Mouse (Mus musculus) lung, embryonic 15.5 days (tissue): ENCODE data around the gene Olfr1282. TPM values are rescaled to one million over a fixed set of nuclear protein-coding genes. Genes with fewer than 3 reads are reported as not detected.
"Not testable (repeated sequence)": the region's sequence is repeated elsewhere in the genome, so short reads cannot be mapped to it uniquely, and the experiment has no call there.

Source experiments
- ATAC-seq: fragments of 200-750 bp; cut with Nextera tagmentation; 2 replicates; pipeline ENCODE4 v1.8.0; 2017; ENCODE audit warnings: moderate number of reproducible peaks, borderline replicate concordance; ENCODE audit not compliant: low FRiP score, low TSS enrichment; ENCODE audit errors: extremely low read depth
- H3K27ac ChIP-seq: fragments of 300-500 bp; sonication (generic); 2 replicates; pipeline ENCODE4 v1.5.1; 2015; ENCODE audit warnings: moderate library complexity, mild to moderate bottlenecking, inconsistent platforms
- H3K27me3 ChIP-seq: fragments of 300-500 bp; sonication (generic); 2 replicates; pipeline ENCODE4 v1.6.1; 2015; ENCODE audit warnings: inconsistent platforms
- H3K36me3 ChIP-seq: fragments of 300-500 bp; sonication (generic); 2 replicates; pipeline ENCODE4 v1.6.1; 2015; ENCODE audit warnings: inconsistent platforms
- H3K4me1 ChIP-seq: fragments of 300-500 bp; sonication (generic); 2 replicates; pipeline ENCODE4 v1.6.1; 2015; ENCODE audit warnings: inconsistent platforms
- H3K4me2 ChIP-seq: fragments of 300-500 bp; sonication (generic); 2 replicates; pipeline ENCODE4 v1.6.1; 2015; ENCODE audit warnings: inconsistent platforms, mild to moderate bottlenecking, moderate library complexity
- H3K4me3 ChIP-seq: fragments of 300-500 bp; sonication (generic); 2 replicates; pipeline ENCODE4 v1.5.1; 2015; ENCODE audit warnings: mild to moderate bottlenecking, inconsistent platforms
- H3K9ac ChIP-seq: fragments of 300-500 bp; sonication (generic); 2 replicates; pipeline ENCODE4 v1.6.1; 2015; ENCODE audit warnings: inconsistent platforms
- H3K9me3 ChIP-seq: fragments of 300-500 bp; sonication (generic); 2 replicates; pipeline ENCODE4 v1.6.1; 2016; ENCODE audit warnings: inconsistent platforms
- WGBS: fragments of 180-500 bp; shearing (Covaris S2); methylation state at CpG from one replicate; pipeline ENCODE4 v1.1.7; 2015; 5-methylcytosine and 5-hydroxymethylcytosine counted together
- polyA plus RNA-seq: library from polyadenylated mRNA; unstranded; fragments of >200 nt; fragmentation: Nextera tagmentation; extraction: Ambion mirVana; gene quantifications from 2 replicates; pipeline ENCODE4 v1.2.1, GENCODE M21; 2015

Olfr1282 gene
- not detected in 2 replicates for polyA plus RNA-seq

- H3K27me3 ChIP-seq: no peaks in the 10 kb centered on the region
- H3K27ac ChIP-seq: no peak within 1 kb of the TSS
- H3K4me3 ChIP-seq: no peak within 1 kb of the TSS
- H3K4me2 ChIP-seq: no peak within 1 kb of the TSS
- no peak within 1 kb of the TSS for H3K9ac ChIP-seq
- no peaks in the 10 kb centered on the region for H3K4me1 ChIP-seq
- no peaks in the 10 kb centered on the region for H3K9me3 ChIP-seq
- no peaks in the 10 kb centered on the region for H3K36me3 ChIP-seq
- ATAC-seq: no peak
- 67% methylated on average over 2 of the region's 2 CpGs for WGBS
Observed at GRCm38 (mm10) chr2:111335976-111336375, at the start of gene Olfr1282. Gene Olfr1282, minus strand, starts transcription at chr2:111336076.

GRCm38 (mm10) chr2:111375222-111375621 lies 39.3 kb upstream of the Olfr1282 start, which contains the start of gene Olfr1284:
Gene Olfr1284, plus strand, starts transcription at chr2:111375522.
- H3K9ac ChIP-seq: no peak within 1 kb of the TSS
- H3K4me3 ChIP-seq: no peak within 1 kb of the TSS
- H3K4me2 ChIP-seq: no peak within 1 kb of the TSS
- no peaks in the 10 kb centered on the region for H3K9me3 ChIP-seq
- ATAC-seq: no peak
- 85% methylated on average over 1 of the region's 1 CpGs for WGBS
- no peaks in the 10 kb centered on the region for H3K27me3 ChIP-seq
- no peak within 1 kb of the TSS for H3K27ac ChIP-seq
- H3K36me3 ChIP-seq: no peaks in the 10 kb centered on the region
- no peaks in the 10 kb centered on the region for H3K4me1 ChIP-seq

- no peak within 1 kb of the TSS for H3K9ac ChIP-seq
- no peak for ATAC-seq
- H3K27ac ChIP-seq: no peak within 1 kb of the TSS
- no peaks in the 10 kb centered on the region for H3K36me3 ChIP-seq
- no peak within 1 kb of the TSS for H3K4me2 ChIP-seq
- H3K9me3 ChIP-seq: no peaks in the 10 kb centered on the region
- H3K4me1 ChIP-seq: no peaks in the 10 kb centered on the region
- H3K27me3 ChIP-seq: no peaks in the 10 kb centered on the region
- H3K4me3 ChIP-seq: no peak within 1 kb of the TSS
- WGBS: 64% methylated on average over 2 of the region's 2 CpGs
Observed at GRCm38 (mm10) chr2:111366490-111366889, 30.6 kb upstream of the Olfr1282 start, which contains the start of gene Olfr1283. Gene Olfr1283, plus strand, starts transcription at chr2:111366790.

GRCm38 (mm10) chr2:111333721-111334120 lies 2.2 kb downstream of the Olfr1282 start:
- H3K9me3 ChIP-seq, H3K36me3 ChIP-seq, ATAC-seq, H3K27ac ChIP-seq, H3K9ac ChIP-seq, H3K27me3 ChIP-seq, H3K4me2 ChIP-seq, H3K4me3 ChIP-seq, H3K4me1 ChIP-seq: not testable (repeated sequence)
- 80% methylated on average over 5 of the region's 5 CpGs for WGBS

GRCm38 (mm10) chr2:111326220-111326619 lies 9.7 kb downstream of the Olfr1282 start, which contains the start of gene Olfr1281:
Gene Olfr1281, plus strand, starts transcription at chr2:111326520.
- Histone ChIP-seq H3K9ac (no peak within 1 kb of the TSS), H3K9me3 (no peaks in the 10 kb centered on the region), H3K4me2 (no peak within 1 kb of the TSS), H3K36me3 (no peaks in the 10 kb centered on the region), H3K27me3 (no peaks in the 10 kb centered on the region), H3K4me3 (no peak within 1 kb of the TSS), H3K27ac (no peak within 1 kb of the TSS), H3K4me1 (no peaks in the 10 kb centered on the region)
- no peak for ATAC-seq
- WGBS: 67% methylated on average over 2 of the region's 2 CpGs

- no peak for ATAC-seq
- no peak within 1 kb of the TSS for H3K4me3 ChIP-seq
- no peak within 1 kb of the TSS for H3K9ac ChIP-seq
- no peak within 1 kb of the TSS for H3K4me2 ChIP-seq
- no peaks in the 10 kb centered on the region for H3K27me3 ChIP-seq
- H3K9me3 ChIP-seq: no peaks in the 10 kb centered on the region
- H3K27ac ChIP-seq: no peak within 1 kb of the TSS
- H3K36me3 ChIP-seq: no peaks in the 10 kb centered on the region
- H3K4me1 ChIP-seq: no peaks in the 10 kb centered on the region
Observed at GRCm38 (mm10) chr2:111313717-111314116, 22.2 kb downstream of the Olfr1282 start, which contains the start of gene Olfr1280. Gene Olfr1280, plus strand, starts transcription at chr2:111314017.

GRCm38 (mm10) chr2:111300374-111300773 lies 35.5 kb downstream of the Olfr1282 start, which contains the start of gene Olfr1279:
Gene Olfr1279, plus strand, starts transcription at chr2:111300635.
- no peaks in the 10 kb centered on the region for H3K36me3 ChIP-seq
- H3K4me3 ChIP-seq: no peak within 1 kb of the TSS
- H3K9me3 ChIP-seq: no peaks in the 10 kb centered on the region
- ATAC-seq: no peak
- H3K9ac ChIP-seq: no peak within 1 kb of the TSS
- H3K27me3 ChIP-seq: no peaks in the 10 kb centered on the region
- no peak within 1 kb of the TSS for H3K27ac ChIP-seq
- H3K4me1 ChIP-seq: no peaks in the 10 kb centered on the region
- no peak within 1 kb of the TSS for H3K4me2 ChIP-seq

GRCm38 (mm10) chr2:111298541-111298940 lies 37.3 kb downstream of the Olfr1282 start:
- Histone ChIP-seq H3K27ac (no peak overlapping the region), H3K9ac (no peak overlapping the region), H3K4me2 (no peak overlapping the region), H3K4me3 (no peak overlapping the region), H3K4me1 (no peaks in the 10 kb centered on the region), H3K9me3 (no peaks in the 10 kb centered on the region), H3K36me3 (no peaks in the 10 kb centered on the region), H3K27me3 (no peaks in the 10 kb centered on the region)
- no peak for ATAC-seq

- Histone ChIP-seq H3K4me3 (no peak within 1 kb of the TSS), H3K9me3 (no peaks in the 10 kb centered on the region), H3K4me2 (no peak within 1 kb of the TSS), H3K36me3 (no peaks in the 10 kb centered on the region), H3K9ac (no peak within 1 kb of the TSS), H3K27me3 (no peaks in the 10 kb centered on the region), H3K27ac (no peak within 1 kb of the TSS), H3K4me1 (no peaks in the 10 kb centered on the region)
- ATAC-seq: no peak
Observed at GRCm38 (mm10) chr2:111289836-111290235, 46.0 kb downstream of the Olfr1282 start, which contains the start of gene Olfr1278. Gene Olfr1278, plus strand, starts transcription at chr2:111290136.

Other genes with a start within 250 kb of the Olfr1282 start
- gene Gm13941, start 230.1 kb downstream of the Olfr1282 start, polyA plus RNA-seq: not detected in 2 replicates
- not detected in 2 replicates for gene Gm15130, start 183.1 kb downstream of the Olfr1282 start, polyA plus RNA-seq
- gene 4930430A15Rik, start 106.5 kb downstream of the Olfr1282 start, polyA plus RNA-seq: not detected in 2 replicates
- not detected in 2 replicates for gene Olfr1275, start 100.8 kb downstream of the Olfr1282 start, polyA plus RNA-seq
- not detected in 2 replicates for gene Olfr1276, start 81.6 kb downstream of the Olfr1282 start, polyA plus RNA-seq
- not detected in 2 replicates for gene Olfr1277, start 62.0 kb downstream of the Olfr1282 start, polyA plus RNA-seq
- not detected in 2 replicates for gene Olfr1278, start 45.9 kb downstream of the Olfr1282 start, polyA plus RNA-seq
- gene Olfr1279, start 35.4 kb downstream of the Olfr1282 start, polyA plus RNA-seq: not detected in 2 replicates
- gene Olfr1280, start 22.1 kb downstream of the Olfr1282 start, polyA plus RNA-seq: not detected in 2 replicates
- gene Olfr1281, start 9.6 kb downstream of the Olfr1282 start, polyA plus RNA-seq: not detected in 2 replicates
- not detected in 2 replicates for gene Olfr1283, start 30.7 kb upstream of the Olfr1282 start, polyA plus RNA-seq
- gene Olfr1284, start 39.4 kb upstream of the Olfr1282 start, polyA plus RNA-seq: not detected in 2 replicates
- gene Olfr1286, start 87.0 kb upstream of the Olfr1282 start, polyA plus RNA-seq: not detected in 2 replicates
- not detected in 2 replicates for gene Olfr1287, start 113.1 kb upstream of the Olfr1282 start, polyA plus RNA-seq
- gene Olfr1288, start 138.0 kb upstream of the Olfr1282 start, polyA plus RNA-seq: not detected in 2 replicates
- not detected in 2 replicates for gene Olfr1289, start 144.7 kb upstream of the Olfr1282 start, polyA plus RNA-seq
- not detected in 2 replicates for gene Olfr1290, start 157.8 kb upstream of the Olfr1282 start, polyA plus RNA-seq
- not detected in 2 replicates for gene Olfr1291-ps1, start 161.1 kb upstream of the Olfr1282 start, polyA plus RNA-seq
- not detected in 2 replicates for gene Olfr1293-ps, start 189.1 kb upstream of the Olfr1282 start, polyA plus RNA-seq
- not detected in 2 replicates for gene Olfr1294, start 204.2 kb upstream of the Olfr1282 start, polyA plus RNA-seq
- not detected in 2 replicates for gene Olfr1295, start 233.6 kb upstream of the Olfr1282 start, polyA plus RNA-seq